Mouse (Mus musculus): ENCODE measurements around the gene Apoc1. TPM values are rescaled to one million over a fixed set of nuclear protein-coding genes. Genes with fewer than 3 reads are reported as not detected.

Gene Apoc1
- 2.0 TPM for polyA plus RNA-seq (2017; shearing (Covaris generic))

GRCm38 (mm10) chr7:19691873-19692865, at the start of gene Apoc1:
TSS of gene Apoc1 (minus strand) at chr7:19692660.

DNA sequence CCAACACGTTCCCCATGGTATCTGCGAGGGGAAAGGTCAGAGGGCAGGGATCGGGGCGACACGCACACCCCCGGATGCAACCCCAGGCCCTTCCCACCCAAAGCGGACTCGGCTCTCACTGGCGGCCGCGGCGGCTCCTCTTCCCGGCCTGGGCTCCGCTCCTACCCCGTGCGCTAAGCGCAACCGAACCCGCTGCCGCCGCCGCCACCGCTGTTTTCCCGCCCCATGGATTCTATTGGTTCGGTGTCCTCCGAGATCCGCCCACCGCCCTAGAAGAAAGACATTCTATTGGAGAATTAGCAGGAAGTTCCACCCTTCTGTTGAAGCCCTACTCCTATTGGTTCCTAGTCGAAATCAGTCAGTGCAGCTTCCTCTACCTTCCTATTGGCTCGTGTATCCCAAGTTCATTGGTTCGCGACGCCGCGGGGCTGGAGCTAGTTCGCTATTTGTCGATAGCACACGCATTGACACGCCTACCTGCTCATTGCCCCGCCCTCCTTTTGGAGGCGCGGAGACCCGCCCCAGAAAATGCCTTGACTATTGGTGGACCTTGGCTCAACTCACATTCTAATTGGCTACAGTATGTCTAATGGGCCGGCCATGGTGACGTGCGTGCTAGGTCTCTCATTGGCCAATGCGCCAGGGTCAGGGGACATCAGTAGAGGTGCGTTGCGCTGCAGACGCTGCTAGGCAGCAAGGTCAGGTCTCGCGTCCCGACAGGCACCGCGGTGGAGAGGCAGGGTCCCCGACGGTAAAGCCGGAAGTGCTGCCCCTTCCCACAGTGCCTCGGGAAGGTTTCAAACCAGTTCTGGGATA, 23.0 kb upstream of the Apoc1 start, which contains the start of gene Tomm40:
Gene Tomm40, minus strand, starts transcription at position 200 of the 816 bp plus-strand sequence.

DNA sequence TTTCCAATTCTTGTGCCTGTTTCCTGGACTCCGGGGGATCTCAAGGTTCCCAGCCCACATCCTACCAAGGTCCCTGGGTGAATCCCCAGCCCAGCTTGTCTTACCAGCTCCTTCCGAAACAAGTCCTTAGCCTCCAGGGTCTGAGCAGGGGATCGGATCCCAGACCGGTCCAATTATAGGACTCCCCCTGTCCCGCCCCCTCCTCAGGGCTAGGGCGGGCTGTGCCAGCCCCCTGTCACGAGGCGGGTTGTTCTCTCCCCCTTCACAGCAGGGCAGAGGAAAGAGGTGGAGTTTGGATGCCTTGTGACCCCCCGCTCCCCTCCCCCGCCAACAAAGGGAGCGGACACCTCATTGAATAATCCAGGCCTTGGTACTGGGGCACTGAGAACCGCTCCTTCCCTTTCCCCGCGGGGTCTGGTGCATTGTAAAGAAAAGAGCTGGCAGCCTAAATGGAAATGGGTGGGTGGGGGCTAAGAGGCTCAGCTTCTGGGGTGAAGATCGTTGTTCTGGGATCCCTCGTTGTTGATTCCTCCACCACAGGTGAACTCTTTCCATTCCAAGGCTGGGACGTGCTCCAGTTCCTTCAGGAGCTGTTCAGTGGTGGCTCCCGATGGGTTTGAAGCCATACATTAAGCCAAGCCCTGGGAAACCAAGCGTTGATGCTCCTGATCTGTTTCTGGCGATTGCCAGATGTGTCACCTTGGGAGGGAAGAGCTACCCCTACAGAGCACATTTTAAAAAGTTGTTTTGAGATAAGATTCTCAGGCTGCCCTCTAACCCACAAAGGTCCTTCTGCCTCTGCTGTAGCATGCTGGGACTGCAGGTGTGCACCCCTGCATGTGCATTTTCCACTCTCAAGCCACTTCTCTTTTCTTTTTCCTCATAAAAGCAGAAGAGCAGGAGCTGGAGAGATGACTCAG, 6.7 kb upstream of the Apoc1 start, which contains the start of gene Apoe:
Gene Apoe, minus strand, starts transcription at position 282 of the 920 bp plus-strand sequence.

GRCm38 (mm10) chr7:19681202-19681694, 11.2 kb downstream of the Apoc1 start, which contains the start of the genes Gm44805 and Apoc4:
TSS of gene Gm44805 (minus strand) at chr7:19681423.
TSS of gene Apoc4 (minus strand) at chr7:19681479.

GRCm38 (mm10) chr7:19677872-19678271, 14.6 kb downstream of the Apoc1 start, which contains the start of gene Apoc2:
TSS of gene Apoc2 (minus strand) at chr7:19677941.

GRCm38 (mm10) chr7:19664955-19665841, 27.3 kb downstream of the Apoc1 start, which contains the start of gene Clptm1:
TSS of gene Clptm1 (minus strand) at chr7:19665033.

Other genes with a start within 250 kb of the Apoc1 start
- 2.1 TPM for gene Mark4, start 233.8 kb downstream of the Apoc1 start, polyA plus RNA-seq (2017; shearing (Covaris generic))
- gene Exoc3l2, start 229.3 kb downstream of the Apoc1 start, polyA plus RNA-seq (2017; shearing (Covaris generic)): not detected
- 0.56 TPM for gene Bloc1s3, start 184.3 kb downstream of the Apoc1 start, polyA plus RNA-seq (2017; shearing (Covaris generic))
- gene Trappc6a, start 184.3 kb downstream of the Apoc1 start, polyA plus RNA-seq (2017; shearing (Covaris generic)): 106 TPM
- gene Nkpd1, start 174.8 kb downstream of the Apoc1 start, polyA plus RNA-seq (2017; shearing (Covaris generic)): not detected
- 5.9 TPM for gene Ppp1r37, start 129.6 kb downstream of the Apoc1 start, polyA plus RNA-seq (2017; shearing (Covaris generic))
- gene Zfp296, start 115.4 kb downstream of the Apoc1 start, polyA plus RNA-seq (2017; shearing (Covaris generic)): 2.6 TPM
- gene Gemin7, start 115.1 kb downstream of the Apoc1 start, polyA plus RNA-seq (2017; shearing (Covaris generic)): 100 TPM
- gene Clasrp, start 88.2 kb downstream of the Apoc1 start, polyA plus RNA-seq (2017; shearing (Covaris generic)): 16.8 TPM
- gene Relb, start 63.2 kb downstream of the Apoc1 start, polyA plus RNA-seq (2017; shearing (Covaris generic)): 32.5 TPM
- 186 TPM for gene Clptm1, start 27.6 kb downstream of the Apoc1 start, polyA plus RNA-seq (2017; shearing (Covaris generic))
- gene Apoc2, start 14.7 kb downstream of the Apoc1 start, polyA plus RNA-seq (2017; shearing (Covaris generic)): not detected
- gene Gm44805, start 11.2 kb downstream of the Apoc1 start, polyA plus RNA-seq (2017; shearing (Covaris generic)): not detected
- gene Apoc4, start 11.2 kb downstream of the Apoc1 start, polyA plus RNA-seq (2017; shearing (Covaris generic)): not detected
- gene Apoe, start 6.5 kb upstream of the Apoc1 start, polyA plus RNA-seq (2017; shearing (Covaris generic)): 35.2 TPM
- gene Tomm40, start 22.8 kb upstream of the Apoc1 start, polyA plus RNA-seq (2017; shearing (Covaris generic)): 22.8 TPM
- 1.6 TPM for gene Nectin2, start 57.8 kb upstream of the Apoc1 start, polyA plus RNA-seq (2017; shearing (Covaris generic))
- 21.0 TPM for gene Bcam, start 78.4 kb upstream of the Apoc1 start, polyA plus RNA-seq (2017; shearing (Covaris generic))
- not detected for gene Cblc, start 104.1 kb upstream of the Apoc1 start, polyA plus RNA-seq (2017; shearing (Covaris generic))
- 16.0 TPM for gene Bcl3, start 130.1 kb upstream of the Apoc1 start, polyA plus RNA-seq (2017; shearing (Covaris generic))
- gene Gm19345, start 159.3 kb upstream of the Apoc1 start, polyA plus RNA-seq (2017; shearing (Covaris generic)): not detected
- 0.52 TPM for gene Ceacam16, start 168.6 kb upstream of the Apoc1 start, polyA plus RNA-seq (2017; shearing (Covaris generic))
- gene Ceacam19, start 195.3 kb upstream of the Apoc1 start, polyA plus RNA-seq (2017; shearing (Covaris generic)): not detected
- gene Pvr, start 228.5 kb upstream of the Apoc1 start, polyA plus RNA-seq (2017; shearing (Covaris generic)): 38.7 TPM